Mouse (Mus musculus) embryonic fibroblast, embryonic 13.5 days (primary cell): ENCODE measurements at regions not wholly inside any gene's neighbourhood (a gene's known extent, or its start where the extent isn't known, plus 50 kb on each side); places are given as distances from the start of the nearest gene placed in this dataset.

Experiments
- H3K27ac ChIP-seq: 2 replicates; pipeline ENCODE4 v1.5.1; 2012; ENCODE audit warnings: low read length, control low read depth, inconsistent platforms; ENCODE audit not compliant: insufficient read depth
- H3K4me1 ChIP-seq: 2 replicates; pipeline ENCODE4 v1.6.1; 2011; ENCODE audit warnings: low read length; ENCODE audit not compliant: control insufficient read depth, insufficient read depth
- H3K4me3 ChIP-seq: 2 replicates; pipeline ENCODE4 v1.5.1; 2011; ENCODE audit warnings: mild to moderate bottlenecking, control low read depth, low read length; ENCODE audit not compliant: insufficient read depth
- CTCF ChIP-seq: IDR thresholded peaks from 2 replicates; pipeline ENCODE4 v1.5.1; 2011; ENCODE audit warnings: mild to moderate bottlenecking, control low read depth, low read length, moderate library complexity, borderline replicate concordance; ENCODE audit not compliant: insufficient read depth
- POLR2A ChIP-seq: IDR thresholded peaks from 2 replicates; pipeline ENCODE4 v1.6.1; 2011; ENCODE audit warnings: low read depth, mild to moderate bottlenecking, control low read depth, low read length, moderate library complexity

- Histone ChIP-seq H3K27ac (peak overlapping the region; percentile 35; the same call in 1 of the 2 replicates), H3K4me1 (peaks cover 13% of the 10 kb centered on the region)
- TF ChIP-seq CTCF (no peak), POLR2A (no peak)
These were observed 234.2 kb upstream of the Gm5148 start for GRCm38 (mm10) chr3:37958361-37958978.

GRCm38 (mm10) chr3:37956543-37956942 lies 232.3 kb upstream of the Gm5148 start:
- Histone ChIP-seq H3K4me3 (no peak overlapping the region), H3K4me1 (peaks cover 4% of the 10 kb centered on the region), H3K27ac (no peak overlapping the region)
- TF ChIP-seq CTCF = no peak
- TF ChIP-seq POLR2A = no peak

More at GRCm38 (mm10) chr3:37958361-37958978, 234.2 kb upstream of the Gm5148 start:
- no peak overlapping the region for H3K4me3 ChIP-seq

- TF ChIP-seq POLR2A (no peak), CTCF (no peak; the same call in 1 of the 2 replicates)
- H3K4me1 ChIP-seq = no peaks in the 10 kb centered on the region; the same call in 1 of the 2 replicates
- H3K4me3 ChIP-seq = no peak overlapping the region
- H3K27ac ChIP-seq = no peak overlapping the region
These were observed 228.6 kb upstream of the Gm5148 start for GRCm38 (mm10) chr3:37952891-37953290.

- Histone ChIP-seq H3K4me3 (no peak overlapping the region), H3K27ac (no peak overlapping the region)
These were observed 228.0 kb upstream of the Gm5148 start for GRCm38 (mm10) chr3:37952251-37952650.

GRCm38 (mm10) chr3:37943661-37944060 lies 219.4 kb upstream of the Gm5148 start:
- H3K4me1 ChIP-seq = peaks cover 6% of the 10 kb centered on the region
- no peak overlapping the region for H3K27ac ChIP-seq
- no peak overlapping the region for H3K4me3 ChIP-seq
- TF ChIP-seq POLR2A (no peak), CTCF (no peak)

More at GRCm38 (mm10) chr3:37952251-37952650, 228.0 kb upstream of the Gm5148 start:
- H3K4me1 ChIP-seq = no peaks in the 10 kb centered on the region
- no peak for TF ChIP-seq CTCF
- no peak for TF ChIP-seq POLR2A

- peaks cover 30% of the 10 kb centered on the region for H3K4me1 ChIP-seq
- no peak overlapping the region for H3K27ac ChIP-seq
- H3K4me3 ChIP-seq = no peak overlapping the region
- TF ChIP-seq CTCF (no peak), POLR2A (no peak)
These were observed 215.7 kb upstream of the Gm5148 start for GRCm38 (mm10) chr3:37940016-37940415.

- no peak overlapping the region for H3K4me3 ChIP-seq
- peaks cover 35% of the 10 kb centered on the region for H3K4me1 ChIP-seq
- TF ChIP-seq CTCF (no peak), POLR2A (no peak)
- H3K27ac ChIP-seq = peak overlapping the region; percentile 100
These were observed 214.6 kb upstream of the Gm5148 start for GRCm38 (mm10) chr3:37938870-37939269.

GRCm38 (mm10) chr3:37938284-37938596 lies 213.9 kb upstream of the Gm5148 start:
- no peak overlapping the region for H3K4me3 ChIP-seq
- H3K4me1 ChIP-seq = peaks cover 35% of the 10 kb centered on the region
- TF ChIP-seq CTCF = no peak
- no peak for TF ChIP-seq POLR2A
- H3K27ac ChIP-seq = peak overlapping the region; percentile 100

- TF ChIP-seq POLR2A (no peak), CTCF (no peak)
- Histone ChIP-seq H3K27ac (peak overlapping the region; percentile 95), H3K4me3 (no peak overlapping the region), H3K4me1 (peaks cover 35% of the 10 kb centered on the region)
These were observed 213.3 kb upstream of the Gm5148 start for GRCm38 (mm10) chr3:37937381-37938283.
